Mouse (Mus musculus) mouse embryonic stem cell (cell line): ENCODE data around the gene Tmc7.

Source experiments
- in situ Hi-C, 2 experiments: fragments of 300-500 bp; cut with MboI; formaldehyde crosslinking; loops; 1 replicate in 1 of 2; 3 replicates in 1 of 2; pipeline ENCODE4 v1.14.3; 2019 to 2020; ENCODE audit warnings: low sequenced_read_pairs in 2 of 2, low pct_unique_long_range_greater_than_20kb in 1 of 2, mixed read lengths in 1 of 2; ENCODE audit not compliant: unreplicated experiment in 1 of 2

The Tmc7 gene

DNA sequence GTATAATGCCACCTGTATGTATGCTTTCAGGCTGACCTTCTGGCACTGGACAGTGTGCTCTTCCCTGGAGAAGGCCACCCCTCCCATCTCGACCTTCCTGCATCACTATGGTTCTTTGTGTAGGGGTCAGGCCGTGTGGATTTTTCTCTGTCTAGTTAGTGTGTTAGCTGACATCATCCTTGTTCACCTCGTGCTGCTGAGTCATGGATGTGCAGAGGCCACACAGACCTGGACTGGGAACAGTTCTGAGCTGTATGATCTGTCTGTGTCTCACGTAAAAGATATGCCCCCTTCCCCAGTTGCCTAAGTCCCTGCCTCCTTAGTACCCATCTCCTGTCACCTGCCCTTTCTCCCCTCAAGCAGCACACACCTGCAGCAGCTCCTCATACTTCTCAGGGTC is 57.6 kb downstream of the Tmc7 start:
- in situ Hi-C loops: loop anchor here in 1 of 2 experiments (10.0 kb wide), 1 partner anchor 92 kb away; no protein-coding TSS in a partner anchor

GRCm38 (mm10) chr7:118522077-118522476 is 62.5 kb downstream of the Tmc7 start:
- in situ Hi-C loops: loop anchor here in 1 of 2 experiments (10.0 kb wide), 1 partner anchor 87 kb away; no protein-coding TSS in a partner anchor

- in situ Hi-C loops: loop anchor here in 1 of 2 experiments (10.0 kb wide), 1 partner anchor 85 kb away; no protein-coding TSS in a partner anchor
Measured at GRCm38 (mm10) chr7:118519661-118520060, 64.9 kb downstream of the Tmc7 start.

- in situ Hi-C loops: no loop called here
Measured at GRCm38 (mm10) chr7:118518687-118519086, 65.8 kb downstream of the Tmc7 start.

DNA sequence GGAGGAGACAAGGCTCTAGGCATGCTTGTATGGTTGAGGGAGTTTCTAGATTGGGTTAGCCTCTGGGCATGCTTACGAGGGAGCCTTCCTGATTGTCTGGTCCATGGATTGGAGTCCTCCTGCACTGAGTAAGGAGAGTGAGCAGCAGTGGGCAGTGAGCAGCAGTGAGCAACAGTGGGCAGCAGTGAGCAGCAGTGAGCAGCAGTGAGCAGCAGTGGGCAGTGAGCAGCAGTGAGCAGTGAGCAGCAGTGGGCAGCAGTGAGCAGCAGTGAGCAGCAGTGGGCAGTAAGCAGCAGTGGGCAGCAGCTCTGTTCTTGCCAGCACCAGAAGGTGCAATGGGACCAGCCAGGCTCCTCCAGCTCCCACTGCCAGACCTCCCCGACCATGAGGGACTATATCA is 66.7 kb downstream of the Tmc7 start:
- in situ Hi-C loops: no loop called here

- in situ Hi-C loops: no loop called here
Measured at GRCm38 (mm10) chr7:118508556-118508955, 76.0 kb downstream of the Tmc7 start.

GRCm38 (mm10) chr7:118503844-118504243 is 80.7 kb downstream of the Tmc7 start:
- in situ Hi-C loops: no loop called here

GRCm38 (mm10) chr7:118502333-118502732 is 82.2 kb downstream of the Tmc7 start:
- in situ Hi-C loops: no loop called here

DNA sequence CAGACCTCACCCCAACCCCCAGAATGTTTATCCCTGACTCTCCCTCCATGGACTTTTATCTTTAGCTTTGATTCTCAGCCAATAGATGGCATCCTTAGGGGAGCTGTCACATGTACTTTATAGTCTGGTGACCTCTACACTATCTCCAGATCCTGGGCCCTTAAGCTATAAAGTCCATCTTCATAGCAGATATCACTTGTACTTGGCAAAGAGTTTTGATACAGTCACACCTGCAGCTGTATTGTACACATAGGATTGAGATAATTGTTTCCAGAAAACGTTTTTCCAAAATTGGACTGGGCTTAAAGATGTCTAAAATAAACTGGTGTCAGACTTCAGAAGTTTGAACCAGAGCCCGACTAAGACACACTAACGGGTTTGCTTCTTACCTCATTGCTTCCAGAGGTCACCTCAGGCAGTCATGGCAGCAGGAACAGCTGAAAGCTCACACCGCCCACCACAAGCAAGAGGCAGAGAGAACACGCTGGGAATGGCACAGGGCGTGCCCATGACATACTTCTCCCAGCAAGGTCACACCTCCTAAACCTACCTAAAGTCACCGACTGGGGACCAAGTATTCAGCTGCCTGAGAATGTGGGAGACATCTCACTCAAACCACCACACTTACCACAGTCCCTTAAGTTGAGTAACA is 84.6 kb downstream of the Tmc7 start:
- in situ Hi-C loops: no loop called here

DNA sequence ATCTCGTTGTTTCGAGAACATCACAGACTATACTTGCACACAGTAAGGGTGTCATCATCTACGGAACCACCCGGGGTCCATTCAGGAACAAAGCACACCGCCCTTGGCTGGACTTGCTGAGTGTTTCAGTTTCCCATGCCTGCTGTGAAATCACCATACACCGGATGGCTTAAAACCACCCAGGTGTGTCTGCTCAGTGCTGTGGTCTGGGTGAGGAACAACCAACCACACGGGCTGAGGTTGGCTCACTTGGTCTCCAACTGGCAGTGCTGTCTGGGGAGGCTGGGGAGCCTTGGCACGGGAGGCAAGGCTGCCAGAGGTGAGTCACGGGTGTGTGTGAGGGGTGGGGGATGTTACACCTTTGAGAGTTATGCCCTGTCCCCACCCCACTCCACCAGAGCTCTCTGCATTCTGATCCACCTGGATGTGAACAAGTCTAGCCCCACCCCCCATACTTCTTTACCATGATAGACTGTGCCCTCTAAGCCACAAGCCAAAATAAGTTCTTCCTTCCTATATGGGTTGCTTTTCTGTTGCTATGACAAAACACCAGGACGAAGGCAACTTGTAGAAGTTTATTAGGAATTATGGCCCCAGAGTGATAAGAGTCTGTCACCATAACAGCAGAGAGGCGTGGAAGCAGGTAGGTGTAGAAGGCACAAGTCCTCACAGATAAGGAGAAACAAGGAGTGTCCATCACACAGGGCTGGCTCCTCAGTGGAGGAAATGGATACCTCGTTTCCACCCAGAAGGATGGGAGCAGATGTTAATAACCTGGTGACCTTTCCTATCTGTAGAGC is 85.4 kb downstream of the Tmc7 start:
- in situ Hi-C loops: no loop called here

DNA sequence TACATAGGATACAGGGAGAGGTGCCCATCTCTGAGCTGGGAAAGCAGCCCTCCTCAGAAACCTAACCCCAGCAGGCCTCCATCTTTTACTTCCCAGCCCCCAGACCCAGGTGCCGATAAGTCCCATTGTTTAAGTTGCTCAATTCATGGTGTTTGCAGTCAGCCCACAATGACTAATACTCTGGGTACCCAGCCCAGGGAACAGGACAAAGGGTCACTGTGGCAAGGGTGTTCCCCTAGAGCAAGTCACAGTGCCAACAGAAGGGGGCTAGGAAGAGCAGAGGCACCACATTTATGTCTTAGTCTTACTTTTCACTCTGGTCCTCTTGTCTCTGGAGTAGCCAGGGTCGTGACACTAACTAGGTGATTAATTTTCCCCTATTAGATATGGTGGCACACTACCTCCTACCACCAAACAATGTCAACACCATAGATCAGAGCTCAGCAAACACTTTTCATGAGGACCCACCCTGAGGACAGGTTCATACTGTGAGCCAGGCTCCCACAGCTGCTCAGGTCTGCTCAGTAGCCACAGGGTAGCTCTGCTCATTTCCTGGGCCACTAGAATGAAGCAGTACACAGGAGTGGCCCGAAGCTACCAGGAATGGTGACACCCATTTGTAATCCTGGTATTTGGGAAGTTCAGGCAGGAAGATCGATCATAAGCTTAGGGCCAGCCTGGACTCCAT is 89.5 kb downstream of the Tmc7 start:
- in situ Hi-C loops: no loop called here

GRCm38 (mm10) chr7:118493892-118494291 is 90.6 kb downstream of the Tmc7 start:
- in situ Hi-C loops: no loop called here

DNA sequence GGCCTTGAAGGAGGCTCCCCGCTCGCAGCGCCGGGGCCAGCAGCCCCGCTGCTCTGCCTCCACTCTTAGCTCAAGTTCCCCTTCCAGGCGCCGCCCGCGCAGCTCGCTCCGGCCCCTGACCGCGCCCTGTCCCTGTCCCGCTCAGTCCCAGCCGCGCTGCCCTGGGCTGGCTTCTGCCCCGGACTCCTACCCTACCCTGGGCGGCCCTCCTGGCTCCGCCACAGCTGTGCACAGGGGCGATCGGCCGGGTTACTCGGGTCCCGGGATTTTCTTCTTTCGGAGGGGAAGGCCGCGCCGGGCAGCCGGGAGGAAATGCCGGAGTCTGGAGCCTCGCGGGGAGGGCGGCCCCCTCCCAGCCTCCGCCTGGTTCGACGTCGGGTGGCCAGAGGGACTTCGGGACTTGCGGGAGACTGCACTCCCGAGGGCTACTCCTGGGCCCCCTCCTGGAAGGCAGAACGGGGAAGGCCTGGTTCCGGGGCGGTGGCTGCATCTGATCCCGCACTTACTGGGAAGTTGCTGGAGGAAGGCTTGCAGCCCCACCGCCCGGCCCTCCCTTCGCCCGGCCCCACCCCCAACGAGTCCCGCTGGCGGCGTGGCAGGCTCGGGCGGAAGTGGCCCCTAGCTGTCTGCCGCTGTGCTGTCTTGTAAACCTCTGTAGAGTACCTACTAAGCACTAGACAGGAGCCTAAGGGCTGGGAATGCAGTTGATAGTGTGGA is 92.9 kb downstream of the Tmc7 start, which contains the start of gene Itpripl2:
Gene Itpripl2 (minus strand): TSS at position 545 of the 717 bp plus-strand sequence.
- in situ Hi-C loops: no loop called here

- in situ Hi-C loops: no loop called here
Measured at GRCm38 (mm10) chr7:118490666-118491430, 93.7 kb downstream of the Tmc7 start.

DNA sequence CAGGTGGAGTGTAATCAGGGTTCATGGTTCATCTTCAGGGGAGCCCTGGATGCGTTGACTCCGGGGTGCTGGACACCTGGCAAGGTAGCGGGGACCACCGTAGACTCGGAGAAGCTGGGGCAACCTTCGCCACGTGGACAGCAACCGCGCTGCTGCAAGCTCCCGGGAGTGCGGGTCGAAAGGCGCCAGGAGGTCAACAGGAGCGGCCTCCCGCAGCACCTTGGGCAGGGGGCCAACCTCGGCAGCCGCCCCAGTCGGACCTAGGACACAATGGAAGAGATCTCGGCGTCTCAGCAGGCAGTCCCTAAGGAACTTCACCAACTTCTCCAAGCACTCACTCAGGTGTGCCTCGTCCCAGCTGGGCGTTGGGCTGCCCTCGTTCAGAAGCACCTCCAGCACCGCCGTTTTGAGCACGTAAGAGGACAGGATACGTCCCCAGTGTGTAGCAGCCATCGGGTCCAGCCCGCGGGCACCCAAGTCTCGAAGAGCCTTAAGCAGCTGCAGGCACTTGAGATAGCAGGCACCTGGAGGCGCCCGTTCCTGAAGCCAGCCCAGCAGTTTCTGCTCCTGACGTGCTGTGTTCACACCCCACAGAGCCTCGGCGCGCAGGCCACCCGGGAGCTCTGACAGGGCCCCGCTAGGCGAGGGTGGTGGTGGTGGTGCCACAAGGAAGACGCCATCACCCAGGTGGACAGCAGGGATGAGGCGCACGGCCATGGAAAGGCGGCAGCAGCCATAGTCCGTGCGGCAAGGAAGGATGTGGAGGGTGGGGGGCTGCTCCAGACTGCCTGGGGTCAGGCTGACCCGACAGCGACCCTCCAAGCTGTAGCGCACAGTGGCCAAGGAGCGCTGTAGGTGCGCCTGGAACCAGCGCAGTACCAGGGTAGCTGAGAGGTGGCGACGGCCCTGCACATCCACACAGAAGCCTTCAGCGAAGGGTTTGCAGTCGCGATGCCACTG is 94.5 kb downstream of the Tmc7 start:
- in situ Hi-C loops: no loop called here

GRCm38 (mm10) chr7:118488060-118488664 is 96.4 kb downstream of the Tmc7 start:
- in situ Hi-C loops: no loop called here
